Mouse (Mus musculus): ENCODE results near the gene Cd209f. TPM values are rescaled to one million over a fixed set of nuclear protein-coding genes. Genes with fewer than 3 reads are reported as not detected.
"Not testable (repeated sequence)": the region's sequence is repeated elsewhere in the genome, so short reads cannot be mapped to it uniquely, and the experiment has no call there.

The Cd209f gene
- 1 to 10 TPM in 1 of 2 experiments, under 1 TPM in 1; 0.94 to 1.4 TPM for total RNA-seq (2021)
- long read RNA-seq, experiment 1, partial matches to known transcripts, result 0 of 2 reads
- long read RNA-seq, experiment 1, other reads (novel, unspliced or antisense), result 0 of 2 reads
- long read RNA-seq, experiment 2, partial matches to known transcripts, result 1 of 1 reads
- long read RNA-seq, experiment 2, other reads (novel, unspliced or antisense), result 0 of 1 reads

DNA sequence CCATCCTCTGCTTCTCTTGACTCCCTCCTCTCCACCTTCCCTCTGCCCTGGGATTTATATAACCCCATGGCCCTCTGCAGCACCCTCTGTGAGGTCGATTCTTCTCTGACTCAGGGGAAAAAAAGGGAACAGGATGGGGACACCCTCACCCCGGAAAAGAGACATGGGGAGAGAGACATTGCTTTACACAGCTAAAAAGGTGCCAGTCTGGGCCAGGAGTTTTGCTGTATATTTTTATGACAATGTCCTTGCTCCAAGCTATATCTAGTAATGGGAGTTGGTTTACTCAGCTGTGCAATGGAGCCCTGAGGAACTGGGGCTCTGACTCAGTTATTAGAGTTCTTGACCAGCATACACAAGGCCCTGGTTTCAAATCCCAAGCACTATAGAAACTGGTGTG lies at the start of gene Cd209f:
Gene Cd209f (minus strand): TSS at position 101 of the 400 bp plus-strand sequence.
- not testable (repeated sequence) for DNase-seq (ENCODE audit: low spot score in 2 of 2)

- no peak for DNase-seq (ENCODE audit: low spot score in 2 of 2)
Observed at GRCm38 (mm10) chr8:4154878-4155277, 49.2 kb upstream of the Cd209f start.

- DNase-seq (ENCODE audit: low spot score in 2 of 2), result no peak
Observed at GRCm38 (mm10) chr8:4147272-4147671, 41.6 kb upstream of the Cd209f start.

GRCm38 (mm10) chr8:4141721-4142120 lies 36.1 kb upstream of the Cd209f start:
- no peak for DNase-seq (ENCODE audit: low spot score in 2 of 2)

DNA sequence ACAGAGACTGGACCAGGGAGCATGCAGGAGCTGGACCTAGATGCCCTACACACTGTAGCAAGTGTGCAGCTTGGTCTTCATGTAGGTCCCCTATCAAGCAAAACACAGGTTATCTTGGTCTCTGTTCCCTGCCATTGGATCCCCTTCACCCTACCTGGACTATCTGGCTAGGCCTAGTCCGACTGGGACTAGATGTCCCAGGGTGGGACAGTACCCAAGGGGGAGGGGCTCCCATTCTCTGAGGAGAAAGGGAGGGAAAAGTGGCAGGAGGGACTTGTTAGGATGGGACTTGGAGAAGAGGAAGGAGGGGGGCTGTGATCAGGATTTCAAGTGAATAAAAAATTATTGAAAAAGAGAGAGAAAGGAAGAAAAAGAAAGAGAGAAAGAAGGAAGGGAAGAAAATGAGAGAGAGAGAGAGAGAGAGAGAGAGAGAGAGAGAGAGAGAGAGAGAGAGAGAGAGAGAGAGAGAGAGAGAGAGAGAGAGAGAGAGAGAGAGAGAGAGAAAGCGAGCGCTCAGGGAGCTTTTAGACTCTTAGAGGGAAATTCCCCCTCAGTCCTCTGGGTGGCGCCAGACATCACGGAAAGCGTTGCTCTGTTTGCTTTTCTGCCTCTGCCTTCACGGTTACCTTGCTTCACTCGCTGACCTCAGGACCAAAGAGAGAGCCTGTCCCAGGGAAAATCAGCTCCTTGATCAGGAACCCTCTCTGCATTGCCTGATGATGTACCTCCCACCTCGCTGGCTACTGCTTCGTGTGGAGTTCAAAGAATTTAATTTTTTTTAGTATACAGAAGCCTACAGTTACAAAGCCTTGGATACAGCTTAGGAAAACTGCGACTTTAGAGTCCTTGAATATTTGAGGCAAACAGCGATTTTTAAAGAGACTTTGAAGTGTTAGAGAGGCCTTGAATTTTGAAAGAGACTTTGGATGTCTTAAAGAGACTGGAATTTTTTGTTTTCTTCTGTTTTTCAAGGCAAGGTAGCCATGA lies 34.3 kb upstream of the Cd209f start:
- DNase-seq (ENCODE audit: low spot score in 2 of 2), result peak; percentile 74 to 81

- DNase-seq (ENCODE audit: low spot score in 2 of 2), result no peak
Observed at GRCm38 (mm10) chr8:4133798-4134197, 28.2 kb upstream of the Cd209f start, which contains the start of gene Cd209g. TSS of gene Cd209g (plus strand) at chr8:4134098.

- DNase-seq (ENCODE audit: low spot score in 2 of 2), result not testable (repeated sequence)
Observed at GRCm38 (mm10) chr8:4088514-4088913, 17.1 kb downstream of the Cd209f start.

DNA sequence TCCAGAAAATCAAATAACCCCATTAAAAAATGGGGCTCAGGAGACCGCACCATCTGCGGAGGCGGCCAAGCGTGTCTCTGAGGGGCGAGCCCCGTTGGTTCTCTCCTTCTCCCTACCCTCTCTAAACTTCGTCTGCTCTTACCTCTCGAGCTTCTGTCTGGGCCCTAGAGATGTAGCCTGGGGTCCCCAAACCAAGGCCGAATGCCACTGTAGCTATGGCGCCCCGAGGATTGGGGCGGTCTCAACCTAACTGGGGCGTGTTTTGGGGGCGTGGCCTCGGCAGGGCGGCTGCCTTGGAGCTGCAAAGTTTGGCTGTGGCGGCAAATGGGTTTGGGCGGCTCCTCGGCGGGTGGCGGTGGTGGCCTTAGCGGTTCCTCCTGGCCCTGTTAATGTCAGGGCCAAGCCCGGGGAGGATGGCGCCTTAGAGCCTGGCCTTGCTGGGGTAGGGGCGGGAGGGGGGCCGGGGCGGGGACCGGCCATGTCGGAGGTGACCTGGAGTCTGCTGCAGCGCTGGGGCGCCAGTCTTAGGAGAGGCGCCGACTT lies 18.4 kb downstream of the Cd209f start:
- not testable (repeated sequence) for DNase-seq (ENCODE audit: low spot score in 2 of 2)

Other genes starting within 250 kb of the Cd209f start
- under 1 TPM in 1 of 2 experiments, not detected in 1; 0.56 TPM for gene Cd209d, start 227.3 kb downstream of the Cd209f start, total RNA-seq (2021)
- gene Cd209b, start 179.0 kb downstream of the Cd209f start, total RNA-seq (2021), result 1 to 10 TPM; 1.1 to 1.3 TPM
- 1 to 10 TPM in 1 of 2 experiments, under 1 TPM in 1; 0.70 to 1.0 TPM for gene Cd209c, start 151.1 kb downstream of the Cd209f start, total RNA-seq (2021)
- gene Cd209g, start 28.3 kb upstream of the Cd209f start, total RNA-seq (2021), result 1 to 10 TPM in 1 of 2 experiments, under 1 TPM in 1; 0.37 to 1.4 TPM
- 100 to 1,000 TPM in 1 of 2 experiments, 10 to 100 TPM in 1; 98.1 to 102 TPM for gene Evi5l, start 60.7 kb upstream of the Cd209f start, total RNA-seq (2021)
- 10 to 100 TPM; 32.7 to 41.9 TPM for gene Prr36, start 111.6 kb upstream of the Cd209f start, total RNA-seq (2021)
- gene Lrrc8e, start 121.0 kb upstream of the Cd209f start, total RNA-seq (2021), result under 1 TPM in 1 of 2 experiments, not detected in 1; 0.33 TPM
- gene Map2k7, start 132.9 kb upstream of the Cd209f start, total RNA-seq (2021), result 100 to 1,000 TPM in 1 of 2 experiments, 10 to 100 TPM in 1; 92.3 to 108 TPM
- gene Gm49320, start 133.0 kb upstream of the Cd209f start, total RNA-seq (2021), result not detected
- 1 to 10 TPM; 9.5 TPM for gene Tgfbr3l, start 142.4 kb upstream of the Cd209f start, total RNA-seq (2021)
- gene Snapc2, start 147.2 kb upstream of the Cd209f start, total RNA-seq (2021), result 10 to 100 TPM; 30.6 to 31.8 TPM
- 100 to 1,000 TPM; 519 to 574 TPM for gene Ctxn1, start 153.4 kb upstream of the Cd209f start, total RNA-seq (2021)
- gene Timm44, start 170.1 kb upstream of the Cd209f start, total RNA-seq (2021), result 10 to 100 TPM; 59.0 to 69.1 TPM
- gene Ccl25, start 219.4 kb upstream of the Cd209f start, total RNA-seq (2021), result 10 to 100 TPM; 19.6 to 19.9 TPM
- 10 to 100 TPM; 73.3 to 77.0 TPM for gene Elavl1, start 219.6 kb upstream of the Cd209f start, total RNA-seq (2021)

Data from left cerebral cortex, adult 18-20 months (tissue).